Mouse (Mus musculus): ENCODE data around the gene Tshz2. TPM values are rescaled to one million over a fixed set of nuclear protein-coding genes. Genes with fewer than 3 reads are reported as not detected.

Gene Tshz2
- polyA plus RNA-seq, 1 experiment from 2014 or later = 43.0 TPM

DNA sequence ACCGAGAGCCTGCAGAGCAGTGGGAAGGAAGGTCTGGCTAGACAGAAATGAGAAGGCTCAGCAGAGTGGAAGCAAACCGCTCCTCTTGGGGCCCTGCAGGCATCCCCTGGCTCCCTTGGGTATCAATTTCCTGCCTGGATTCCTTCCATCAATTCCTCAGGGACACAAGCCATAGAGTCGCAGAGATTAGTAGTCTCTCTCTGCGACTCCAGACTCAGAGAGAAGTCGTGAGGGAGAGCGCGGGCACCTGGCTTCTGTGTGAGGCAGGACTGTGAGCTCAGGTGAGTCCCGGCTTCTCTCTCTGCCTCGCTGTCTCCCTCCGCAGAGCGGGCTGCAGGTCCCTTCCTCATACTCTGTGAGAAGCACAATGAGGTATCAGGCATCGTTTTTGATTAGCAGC lies 363.2 kb downstream of the Tshz2 start:
- Histone ChIP-seq H3K27me3 (peaks cover 6% of the 10 kb centered on the region; the same call in 1 of the 2 replicates), H3K4me1 (replicated peaks) (peaks cover 50% of the 10 kb centered on the region), H3K36me3 (no peaks in the 10 kb centered on the region), H3K9me3 (no peaks in the 10 kb centered on the region), H3K9ac (peak overlapping the region; percentile 46), H3K27ac (peak overlapping the region; percentile 49), H3K4me3 (no peak overlapping the region), H3K4me2 (no peak overlapping the region)
- no peak for ATAC-seq (ENCODE audit: low FRiP score)
- 55% methylated on average over 12 of the region's 12 CpGs for WGBS

GRCm38 (mm10) chr2:169996501-169997237 lies 363.9 kb downstream of the Tshz2 start:
- peak overlapping the region; percentile 89 for H3K27ac ChIP-seq
- 0 out of 2 replicates have a peak overlapping the region, but pooled peaks have one; percentile 29 for H3K9ac ChIP-seq
- peaks cover 50% of the 10 kb centered on the region for H3K4me1 ChIP-seq (replicated peaks)
- no peaks in the 10 kb centered on the region for H3K9me3 ChIP-seq
- WGBS = 56% methylated on average over 16 of the region's 16 CpGs
- H3K4me2 ChIP-seq = no peak overlapping the region
- no peaks in the 10 kb centered on the region for H3K36me3 ChIP-seq
- H3K4me3 ChIP-seq = no peak overlapping the region
- ATAC-seq (ENCODE audit: low FRiP score) = no peak
- H3K27me3 ChIP-seq = peaks cover 6% of the 10 kb centered on the region; the same call in 1 of the 2 replicates

DNA sequence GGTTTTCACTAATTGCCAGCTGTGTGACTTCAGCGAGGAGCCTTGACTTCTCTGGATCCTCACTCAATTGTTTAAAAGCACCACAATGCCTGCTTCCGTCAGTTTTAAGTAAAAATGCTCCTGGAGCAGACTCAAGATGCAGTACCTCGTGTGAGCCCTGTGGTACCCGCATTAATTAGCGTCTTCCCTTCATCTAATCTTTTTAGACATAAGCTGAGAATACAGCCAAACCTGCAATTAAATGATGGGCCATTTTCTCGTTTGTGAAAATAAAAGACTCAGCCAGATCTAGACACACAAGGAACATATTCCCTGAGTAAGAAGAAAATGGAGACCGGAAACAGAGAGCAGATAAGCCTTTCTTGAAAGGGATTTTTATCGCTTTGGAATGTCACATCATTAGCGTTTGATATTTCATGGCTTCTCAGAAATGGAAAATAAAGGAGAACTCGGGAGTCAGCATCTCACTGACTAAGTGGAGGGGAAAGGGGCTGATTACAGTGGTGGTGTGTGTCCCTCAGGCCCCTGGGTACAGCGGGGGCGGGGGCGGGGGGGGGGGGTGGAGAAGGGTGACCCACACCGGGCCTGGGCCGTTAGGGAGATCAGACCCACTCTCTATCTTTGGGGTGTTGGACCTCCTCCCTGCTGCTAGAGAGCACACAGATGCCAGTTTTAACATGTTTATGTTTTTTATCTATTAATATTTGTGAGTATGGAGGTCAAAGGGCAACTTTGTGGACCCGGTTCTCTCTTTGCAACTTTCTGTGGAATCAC lies 364.6 kb downstream of the Tshz2 start:
- Histone ChIP-seq H3K4me1 (replicated peaks) (peaks cover 52% of the 10 kb centered on the region), H3K9me3 (no peaks in the 10 kb centered on the region), H3K4me3 (no peak overlapping the region), H3K27ac (peak overlapping the region; percentile 89), H3K27me3 (peaks cover 6% of the 10 kb centered on the region; the same call in 1 of the 2 replicates), H3K9ac (no peak overlapping the region), H3K4me2 (no peak overlapping the region), H3K36me3 (no peaks in the 10 kb centered on the region)
- 75% methylated on average over 16 of the region's 16 CpGs for WGBS
- no peak for ATAC-seq (ENCODE audit: low FRiP score)

DNA sequence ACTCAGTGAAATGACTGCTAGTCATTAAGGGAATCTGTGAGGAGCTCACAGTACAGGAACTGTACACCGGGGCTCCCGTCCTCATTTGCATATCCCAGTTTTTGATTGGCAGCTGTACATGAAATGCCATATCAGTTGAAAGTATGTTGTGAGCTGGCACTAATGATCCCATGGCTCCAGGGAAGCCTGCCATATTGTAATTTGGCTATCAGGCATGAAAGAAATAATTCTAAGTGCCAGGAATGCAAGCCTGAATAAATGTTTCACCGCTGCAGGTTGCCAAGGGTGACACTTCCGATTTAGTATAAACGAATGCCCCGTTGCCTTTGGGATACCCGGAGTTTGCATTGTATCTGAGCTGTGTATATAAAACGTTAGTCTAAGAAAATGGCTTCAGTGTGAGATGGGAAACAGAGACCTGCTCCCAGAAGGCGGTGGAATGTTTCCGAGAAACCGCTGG lies 366.1 kb downstream of the Tshz2 start:
- Histone ChIP-seq H3K27ac (peak overlapping the region; percentile 89), H3K9me3 (no peaks in the 10 kb centered on the region), H3K4me2 (peak overlapping the region; percentile 31), H3K36me3 (no peaks in the 10 kb centered on the region), H3K4me1 (replicated peaks) (peaks cover 67% of the 10 kb centered on the region), H3K27me3 (peaks cover 6% of the 10 kb centered on the region; the same call in 1 of the 2 replicates), H3K4me3 (no peak overlapping the region), H3K9ac (peak overlapping the region; percentile 43; the same call in 1 of the 2 replicates)
- peak; percentile 66; the same call in 1 of the 2 replicates for ATAC-seq (ENCODE audit: low FRiP score)
- WGBS = 22% methylated on average over 11 of the region's 11 CpGs

DNA sequence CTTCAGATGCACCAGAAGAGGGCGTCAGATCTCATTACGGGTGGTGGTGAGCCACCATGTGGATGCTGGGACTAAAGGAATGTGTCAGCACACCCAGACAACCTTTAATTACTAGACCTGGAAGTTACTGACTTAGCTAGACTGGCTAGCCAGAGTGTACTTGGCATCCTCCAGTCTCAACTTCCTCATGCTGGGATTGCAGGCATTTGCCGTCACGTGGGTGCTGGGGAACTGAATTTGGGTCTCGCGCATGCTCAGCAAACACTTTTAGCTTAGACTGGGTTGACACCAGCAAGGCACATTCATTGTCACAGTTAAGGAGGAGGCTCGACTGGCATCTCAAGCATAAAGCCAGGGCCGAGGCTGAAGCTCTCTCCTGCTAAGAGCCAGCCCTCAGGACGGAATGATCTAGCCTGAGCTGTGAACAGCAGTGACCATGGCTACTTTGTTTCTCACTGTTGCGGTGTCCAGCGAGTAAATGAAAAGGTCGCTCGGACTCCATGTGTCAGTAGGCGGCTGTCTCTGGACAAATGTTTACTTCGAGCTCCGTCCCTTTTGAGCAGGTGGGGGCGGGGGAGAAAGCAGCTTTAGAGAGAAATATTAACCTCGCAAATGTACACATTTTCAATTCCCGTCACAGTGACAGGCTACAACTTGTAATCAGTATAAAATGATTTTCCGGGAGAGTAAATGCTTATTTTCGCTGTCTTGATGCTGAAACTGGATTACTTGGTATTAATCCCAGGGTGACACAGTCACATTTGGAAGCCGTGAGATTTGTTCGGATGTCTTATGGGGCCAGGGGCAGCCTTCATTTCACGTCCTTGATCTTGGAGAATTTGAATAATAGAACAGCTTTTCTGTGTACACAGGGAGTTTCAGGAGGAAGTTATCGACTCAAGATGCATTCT lies 370.0 kb downstream of the Tshz2 start:
- Histone ChIP-seq H3K27ac (peak overlapping the region; percentile 76), H3K9ac (no peak overlapping the region), H3K4me3 (no peak overlapping the region), H3K36me3 (no peaks in the 10 kb centered on the region), H3K9me3 (no peaks in the 10 kb centered on the region), H3K4me2 (peak overlapping the region; percentile 13; the same call in 1 of the 2 replicates), H3K27me3 (no peaks in the 10 kb centered on the region), H3K4me1 (replicated peaks) (peaks cover 41% of the 10 kb centered on the region)
- no peak for ATAC-seq (ENCODE audit: low FRiP score)
- WGBS = 53% methylated on average over 25 of the region's 25 CpGs

GRCm38 (mm10) chr2:170003666-170004065 lies 370.9 kb downstream of the Tshz2 start:
- no peak overlapping the region for H3K9ac ChIP-seq
- WGBS = 57% methylated on average over 8 of the region's 8 CpGs
- no peaks in the 10 kb centered on the region; the same call in 1 of the 2 replicates for H3K9me3 ChIP-seq
- ATAC-seq (ENCODE audit: low FRiP score) = no peak
- H3K4me3 ChIP-seq = no peak overlapping the region
- H3K4me1 ChIP-seq (replicated peaks) = peaks cover 32% of the 10 kb centered on the region
- H3K27me3 ChIP-seq = no peaks in the 10 kb centered on the region
- H3K4me2 ChIP-seq = no peak overlapping the region
- H3K27ac ChIP-seq = peak overlapping the region; percentile 76
- no peaks in the 10 kb centered on the region for H3K36me3 ChIP-seq

DNA sequence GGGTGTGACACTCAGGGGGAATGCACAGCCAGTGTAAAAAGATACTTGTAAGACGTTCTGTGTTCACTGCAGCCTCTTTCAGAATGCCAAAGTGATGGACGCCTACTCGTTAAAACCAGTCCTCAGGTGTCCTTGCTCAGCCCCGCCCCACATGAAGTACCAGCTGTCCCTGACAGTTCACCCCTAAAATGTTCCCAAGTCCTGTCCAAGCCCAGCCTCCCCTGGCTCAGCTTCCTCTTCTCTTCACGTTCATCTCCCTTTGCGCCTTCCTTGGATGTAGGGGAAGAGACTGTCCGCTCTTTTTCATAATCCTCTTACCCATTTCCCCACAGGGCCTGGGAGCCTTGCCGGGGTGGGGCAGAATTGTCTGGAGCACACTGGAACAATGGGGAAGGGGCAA lies 374.0 kb downstream of the Tshz2 start:
- H3K4me1 ChIP-seq (replicated peaks) = peaks cover 33% of the 10 kb centered on the region
- ATAC-seq (ENCODE audit: low FRiP score) = no peak
- no peak overlapping the region for H3K27ac ChIP-seq
- H3K4me3 ChIP-seq = no peak overlapping the region
- 84% methylated on average over 8 of the region's 8 CpGs for WGBS
- no peaks in the 10 kb centered on the region for H3K36me3 ChIP-seq
- H3K4me2 ChIP-seq = no peak overlapping the region
- H3K27me3 ChIP-seq = no peaks in the 10 kb centered on the region
- H3K9ac ChIP-seq = no peak overlapping the region
- no peaks in the 10 kb centered on the region; the same call in 1 of the 2 replicates for H3K9me3 ChIP-seq

- Histone ChIP-seq H3K36me3 (no peaks in the 10 kb centered on the region), H3K9me3 (no peaks in the 10 kb centered on the region; the same call in 1 of the 2 replicates), H3K27ac (no peak overlapping the region), H3K4me3 (no peak overlapping the region), H3K4me1 (replicated peaks) (peaks cover 35% of the 10 kb centered on the region), H3K4me2 (no peak overlapping the region), H3K27me3 (no peaks in the 10 kb centered on the region), H3K9ac (no peak overlapping the region)
- no peak for ATAC-seq (ENCODE audit: low FRiP score)
- WGBS = 71% methylated on average over 6 of the region's 6 CpGs
Observed at GRCm38 (mm10) chr2:170007426-170007958, 374.7 kb downstream of the Tshz2 start.

DNA sequence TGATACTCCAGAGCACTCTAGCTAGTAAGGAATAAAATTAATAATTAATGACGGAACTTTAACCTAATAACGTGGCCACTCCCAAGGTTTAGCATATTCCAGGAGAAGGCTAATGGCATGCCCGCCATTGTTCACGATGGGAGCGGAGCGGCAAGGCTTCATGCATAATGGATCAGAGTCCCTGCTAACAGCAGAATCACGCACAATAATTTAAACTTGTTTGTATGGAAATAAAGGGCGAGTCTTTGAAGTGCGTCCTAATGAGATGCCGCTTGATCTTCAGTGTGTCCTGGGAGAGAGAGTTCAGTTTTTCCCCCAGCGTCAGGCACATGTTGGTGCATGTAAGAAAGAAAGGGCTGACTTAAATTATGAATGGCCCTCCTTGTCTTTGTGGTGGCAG lies 376.9 kb downstream of the Tshz2 start:
- no peaks in the 10 kb centered on the region for H3K27me3 ChIP-seq
- no peaks in the 10 kb centered on the region; the same call in 1 of the 2 replicates for H3K9me3 ChIP-seq
- 0 out of 2 replicates have a peak overlapping the region, but pooled peaks have one; percentile 10 for H3K9ac ChIP-seq
- no peaks in the 10 kb centered on the region for H3K36me3 ChIP-seq
- H3K4me1 ChIP-seq (replicated peaks) = peaks cover 32% of the 10 kb centered on the region
- no peak overlapping the region for H3K4me3 ChIP-seq
- 18% methylated on average over 11 of the region's 11 CpGs for WGBS
- H3K27ac ChIP-seq = peak overlapping the region; percentile 55
- H3K4me2 ChIP-seq = peak overlapping the region; percentile 30; the same call in 1 of the 2 replicates
- peak; percentile 27; the same call in 1 of the 2 replicates for ATAC-seq (ENCODE audit: low FRiP score)

DNA sequence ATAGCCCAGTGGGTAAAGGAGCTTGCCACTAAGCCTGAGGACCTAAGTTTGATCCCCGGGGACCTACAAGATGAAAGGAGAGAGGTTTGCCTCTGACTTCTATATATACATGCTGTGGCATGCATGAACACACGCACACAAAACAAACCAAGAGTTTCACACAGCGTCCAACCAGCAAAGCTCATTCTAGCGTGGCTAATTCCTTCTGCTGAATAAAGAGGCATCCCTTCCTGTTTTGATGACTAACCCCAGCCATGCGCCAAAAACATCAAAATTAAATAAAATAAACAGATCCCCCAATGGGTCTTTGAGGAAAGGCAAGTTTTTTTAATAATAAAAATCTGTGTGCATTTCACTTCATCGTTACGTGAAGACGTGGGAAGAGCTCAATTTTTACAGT lies 379.0 kb downstream of the Tshz2 start:
- H3K27ac ChIP-seq = 0 out of 2 replicates have a peak overlapping the region, but pooled peaks have one; percentile 10
- WGBS = 39% methylated on average over 8 of the region's 8 CpGs
- peaks cover 32% of the 10 kb centered on the region for H3K4me1 ChIP-seq (replicated peaks)
- no peak overlapping the region for H3K9ac ChIP-seq
- no peak overlapping the region for H3K4me3 ChIP-seq
- H3K27me3 ChIP-seq = no peaks in the 10 kb centered on the region
- no peak overlapping the region for H3K4me2 ChIP-seq
- ATAC-seq (ENCODE audit: low FRiP score) = no peak
- no peaks in the 10 kb centered on the region for H3K36me3 ChIP-seq
- no peaks in the 10 kb centered on the region; the same call in 1 of the 2 replicates for H3K9me3 ChIP-seq

GRCm38 (mm10) chr2:170017302-170017701 lies 384.5 kb downstream of the Tshz2 start:
- peaks cover 19% of the 10 kb centered on the region for H3K4me1 ChIP-seq (replicated peaks)
- H3K27me3 ChIP-seq = no peaks in the 10 kb centered on the region
- H3K4me3 ChIP-seq = no peak overlapping the region
- no peak overlapping the region for H3K4me2 ChIP-seq
- ATAC-seq (ENCODE audit: low FRiP score) = no peak
- H3K9me3 ChIP-seq = no peaks in the 10 kb centered on the region
- no peaks in the 10 kb centered on the region for H3K36me3 ChIP-seq
- WGBS = 32% methylated on average over 6 of the region's 6 CpGs
- H3K27ac ChIP-seq = peak overlapping the region; percentile 58; the same call in 1 of the 2 replicates
- no peak overlapping the region for H3K9ac ChIP-seq

Measured in hindbrain, embryonic 13.5 days (tissue).